25 mouse cellular contexts compared by ENCODE assay signal in genomic region chr7:133447079-133447478, GRCm38 (mm10).
DNase-seq lines count a peak whose midpoint lies in the region; ATAC-seq lines count a peak whose summit lies in the region.
"Had no signal": no experiment of that assay in that cellular context is flagged by ENCODE, and none has a peak within 500 bp of the region (broad histone marks: within the 10 kb centered on the region; RNA-seq: fewer than 3 reads in every experiment).

No protein-coding gene starts in this region.

- DNase-seq in kidney, postnatal 14 days: no peak
- no peak for DNase-seq in kidney, adult 9 months
- peak; percentile 27 for DNase-seq in ES-CJ7 (ENCODE audit: low read depth, low spot score)
- peak; percentile 16 for DNase-seq in limb, embryonic 10.5 days (ENCODE audit: low spot score)
- DNase-seq in layer of hippocampus, adult 18-20 months (ENCODE audit: low spot score in 2 of 2): no peak
- no peak for DNase-seq in cerebellum, adult 9-11 months
- DNase-seq: adrenal gland, adult 8-10 months; adrenal gland, postnatal 14 days; adrenal gland, postnatal 36 days; cerebellum, adult 11-12 months; cerebellum, adult 2 months; cerebellum, adult 9-10 months; cerebellum, postnatal 14 days; cerebellum, postnatal 36 days; embryo, embryonic 11 days had no signal

- H3K36me3 ChIP-seq in kidney, embryonic 14.5 days (ENCODE audit: control insufficient read depth, insufficient read depth, low read length): no peaks in the 10 kb centered on the region
- no peaks in the 10 kb centered on the region for H3K36me3 ChIP-seq in kidney, embryonic 16.5 days (ENCODE audit: insufficient read depth, low read length)
- H3K36me3 ChIP-seq in limb, embryonic 10.5 days: no peaks in the 10 kb centered on the region
- H3K36me3 ChIP-seq: embryonic facial prominence, embryonic 13.5 days; embryonic facial prominence, embryonic 15.5 days; forebrain, embryonic 10.5 days; forebrain, embryonic 12.5 days had no signal

- H3K9ac ChIP-seq in kidney, embryonic 14.5 days (ENCODE audit: low read depth, low read length): no peak overlapping the region
- no peak overlapping the region for H3K9ac ChIP-seq in kidney, embryonic 16.5 days (replicated peaks; ENCODE audit: low read length)
- H3K9ac ChIP-seq: embryonic facial prominence, embryonic 13.5 days; embryonic facial prominence, embryonic 15.5 days; forebrain, embryonic 12.5 days had no signal

- H3K4me2 ChIP-seq in kidney, embryonic 14.5 days (replicated peaks; ENCODE audit: low read depth, low read length): no peak overlapping the region
- H3K4me2 ChIP-seq in kidney, embryonic 16.5 days (replicated peaks; ENCODE audit: low read depth, low read length): no peak overlapping the region
- H3K4me2 ChIP-seq: embryonic facial prominence, embryonic 13.5 days; embryonic facial prominence, embryonic 15.5 days; forebrain, embryonic 12.5 days had no signal

- H3K4me1 ChIP-seq in kidney, embryonic 14.5 days (ENCODE audit: control insufficient read depth, insufficient read depth, low read length): 0 out of 2 replicates have a peak, but pooled peaks cover 2% of the 10 kb centered on the region
- peaks cover 6% of the 10 kb centered on the region for H3K4me1 ChIP-seq in kidney, embryonic 16.5 days (ENCODE audit: insufficient read depth, low read length)
- H3K4me1 ChIP-seq in limb, embryonic 10.5 days: peaks cover 24% of the 10 kb centered on the region
- H3K4me1 ChIP-seq: embryonic facial prominence, embryonic 15.5 days had no signal

- H3K27ac ChIP-seq in kidney, embryonic 14.5 days (ENCODE audit: low read depth, low read length): peak overlapping the region; percentile 42; the same call in 1 of the 2 replicates
- H3K27ac ChIP-seq in kidney, embryonic 16.5 days (ENCODE audit: low read length): peak overlapping the region; percentile 46
- H3K27ac ChIP-seq in limb, embryonic 10.5 days: peak overlapping the region; percentile 63
- H3K27ac ChIP-seq: embryonic facial prominence, embryonic 13.5 days; embryonic facial prominence, embryonic 15.5 days; forebrain, embryonic 10.5 days; forebrain, embryonic 12.5 days had no signal

- H3K9me3 ChIP-seq in kidney, embryonic 14.5 days (ENCODE audit: control insufficient read depth, low read length): no peaks in the 10 kb centered on the region
- no peaks in the 10 kb centered on the region for H3K9me3 ChIP-seq in kidney, embryonic 16.5 days (ENCODE audit: low read length)
- no peaks in the 10 kb centered on the region for H3K9me3 ChIP-seq in limb, embryonic 10.5 days (replicated peaks)
- H3K9me3 ChIP-seq: embryonic facial prominence, embryonic 13.5 days; embryonic facial prominence, embryonic 15.5 days; forebrain, embryonic 10.5 days; forebrain, embryonic 12.5 days had no signal

- no peak overlapping the region for H3K4me3 ChIP-seq in kidney, embryonic 14.5 days (ENCODE audit: low read length)
- no peak overlapping the region for H3K4me3 ChIP-seq in kidney, embryonic 16.5 days (ENCODE audit: low read length)
- H3K4me3 ChIP-seq in limb, embryonic 10.5 days: no peak overlapping the region
- H3K4me3 ChIP-seq: embryonic facial prominence, embryonic 13.5 days; embryonic facial prominence, embryonic 15.5 days; erythroblast, embryonic 14.5 days; forebrain, embryonic 10.5 days; forebrain, embryonic 12.5 days had no signal

- WGBS in kidney, embryonic 14.5 days: 24% methylated on average over 2 of the region's 2 CpGs
- 13% methylated on average over 2 of the region's 2 CpGs for WGBS in kidney, embryonic 16.5 days
- WGBS in limb, embryonic 10.5 days: 23% methylated on average over 2 of the region's 2 CpGs

- no peaks in the 10 kb centered on the region for H3K27me3 ChIP-seq in kidney, embryonic 14.5 days (ENCODE audit: control insufficient read depth, insufficient read depth, low read length)
- no peaks in the 10 kb centered on the region for H3K27me3 ChIP-seq in kidney, embryonic 16.5 days (ENCODE audit: insufficient read depth, low read length)
- H3K27me3 ChIP-seq in limb, embryonic 10.5 days (ENCODE audit: low read depth, poor library complexity, severe bottlenecking): no peaks in the 10 kb centered on the region
- H3K27me3 ChIP-seq: embryonic facial prominence, embryonic 13.5 days; embryonic facial prominence, embryonic 15.5 days had no signal

- no peak; the same call in 1 of the 2 replicates for ATAC-seq in kidney, embryonic 14.5 days (ENCODE audit: low FRiP score, low TSS enrichment)
- peak; percentile 54; the same call in 1 of the 2 replicates for ATAC-seq in kidney, embryonic 16.5 days (ENCODE audit: low FRiP score, low TSS enrichment)
- ATAC-seq: activated CD4-positive, CD25-positive, alpha-beta regulatory T cell, adult 4 months; forebrain, embryonic 14.5 days; forebrain, embryonic 16.5 days had no signal

Comparison
In these comparisons a context has a peak if more than half of its experiments do, and no peak if none do; other contexts are left out.
1. DNase-seq: peak in ES-CJ7 (single experiment) and limb, embryonic 10.5 days (single experiment); none in kidney, postnatal 14 days (single experiment), kidney, adult 9 months (single experiment), layer of hippocampus, adult 18-20 months (0 of 2) and cerebellum, adult 9-11 months (single experiment).
2. Peak in every context shown above with its lines, with median percentiles within 50 percentile points of each other: H3K27ac ChIP-seq.